Mouse (Mus musculus): ENCODE results near the gene Clmn. TPM values are rescaled to one million over a fixed set of nuclear protein-coding genes. Genes with fewer than 3 reads are reported as not detected.

Clmn gene
- polyA plus RNA-seq, 1 experiment from 2014 or later = 1.7 TPM

Other genes with a start within 250 kb of the Clmn start
- 42.1 and 44.0 TPM in 2 replicates for gene Dicer1, start 113.1 kb downstream of the Clmn start, polyA plus RNA-seq (2015; fragmentation: Nextera tagmentation; extraction: Ambion mirVana)
- 0.40 and 0.49 TPM in 2 replicates for gene Syne3, start 144.7 kb upstream of the Clmn start, polyA plus RNA-seq (2015; fragmentation: Nextera tagmentation; extraction: Ambion mirVana)
- 143 and 144 TPM in 2 replicates for gene Glrx5, start 167.6 kb upstream of the Clmn start, polyA plus RNA-seq (2015; fragmentation: Nextera tagmentation; extraction: Ambion mirVana)